Mouse (Mus musculus): Measurements from ENCODE around the gene Mto1. TPM values are rescaled to one million over a fixed set of nuclear protein-coding genes. Genes with fewer than 3 reads are reported as not detected.

The Mto1 gene
- 18.1 and 27.4 TPM in 2 replicates for polyA plus RNA-seq (2012; rRNA removed)

GRCm38 (mm10) chr9:78447973-78448873 is at the start of gene Mto1, which contains the start of gene Gm17324:
TSS of gene Mto1 (plus strand) at chr9:78448208.
TSS of gene Gm17324 (minus strand) at chr9:78448786.

DNA sequence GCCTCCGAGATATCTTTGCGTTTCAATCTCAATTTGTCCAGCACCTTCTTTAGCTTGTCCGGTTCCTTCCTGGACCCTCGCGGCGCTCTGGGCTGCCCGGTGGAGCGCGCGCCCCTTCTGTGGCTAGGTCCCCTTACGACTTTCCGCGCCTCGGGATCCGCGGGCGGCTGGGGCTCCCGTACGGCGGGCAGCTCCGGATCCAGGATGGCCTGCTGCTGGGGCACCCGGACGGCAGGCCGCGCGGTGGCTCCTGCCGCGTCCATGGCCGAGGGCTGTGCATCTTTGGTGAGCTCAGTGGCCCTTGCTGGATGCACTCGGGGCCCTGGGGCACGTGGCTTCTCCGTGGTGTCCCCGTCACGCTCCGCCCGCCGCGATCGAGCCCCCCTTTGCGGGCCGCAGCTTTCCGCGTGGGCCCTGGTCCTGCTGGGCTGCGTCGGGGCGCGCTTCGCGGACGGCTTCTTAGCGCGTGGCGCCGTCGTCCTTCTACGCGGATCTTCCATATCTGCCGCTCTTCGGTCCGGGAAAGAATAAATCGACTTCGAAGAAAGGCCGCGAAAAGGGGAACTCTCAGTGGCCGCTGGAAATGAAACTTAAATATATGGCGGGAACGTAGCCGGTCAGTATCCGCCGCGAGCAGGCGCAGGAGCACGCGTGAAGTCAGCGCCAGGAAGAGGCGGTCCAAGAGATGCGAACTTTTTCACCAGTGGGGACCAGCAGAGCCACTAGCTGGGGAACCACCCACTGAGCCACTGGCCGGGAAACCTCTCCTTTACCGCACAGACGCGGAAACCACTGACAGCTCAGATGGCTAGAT is 5.2 kb upstream of the Mto1 start, which contains the start of gene Cgas:
Gene Cgas (minus strand): TSS at position 659 of the 814 bp plus-strand sequence.

DNA sequence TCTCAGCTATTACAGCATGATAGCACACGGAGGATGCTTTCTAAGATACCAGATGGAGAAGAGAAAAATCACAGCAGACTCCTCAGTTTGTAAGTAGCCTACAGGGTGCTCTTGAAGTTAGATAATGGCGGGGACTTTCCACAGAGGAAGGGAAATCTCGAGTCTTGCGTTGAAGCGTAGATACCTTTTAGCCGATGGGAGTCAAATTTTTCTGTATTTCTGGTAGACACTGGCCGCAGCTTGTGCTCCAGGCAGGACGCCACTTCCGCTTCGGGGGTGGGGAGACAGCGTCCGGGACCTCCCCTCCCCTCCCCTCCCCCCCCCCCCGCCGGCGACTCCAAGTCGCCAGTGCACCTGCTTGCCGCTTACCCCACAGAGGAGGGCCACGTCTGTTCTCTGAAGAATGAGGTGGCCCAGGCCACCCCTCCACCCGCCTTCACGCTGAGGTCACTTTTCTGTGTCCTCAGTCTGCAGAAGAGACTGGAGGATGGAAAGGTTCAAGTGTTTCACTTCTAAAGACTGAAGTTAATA is 40.9 kb downstream of the Mto1 start, which contains the start of gene Eef1a1:
Gene Eef1a1 (minus strand): TSS at position 262 of the 531 bp plus-strand sequence.

Other genes starting within 250 kb of the Mto1 start
- gene Gsta1, start 217.6 kb upstream of the Mto1 start, polyA plus RNA-seq (2012; rRNA removed) = not detected in 2 replicates
- not detected in 2 replicates for gene Gm3776, start 191.1 kb upstream of the Mto1 start, polyA plus RNA-seq (2012; rRNA removed)
- gene Gm10639, start 158.3 kb upstream of the Mto1 start, polyA plus RNA-seq (2012; rRNA removed) = not detected in 2 replicates
- 1.5 and 3.4 TPM in 2 replicates for gene Omt2a, start 133.4 kb upstream of the Mto1 start, polyA plus RNA-seq (2012; rRNA removed)
- 2.8 and 4.2 TPM in 2 replicates for gene Omt2b, start 120.6 kb upstream of the Mto1 start, polyA plus RNA-seq (2012; rRNA removed)
- 2.2 and 2.6 TPM in 2 replicates for gene Gsta2, start 92.4 kb upstream of the Mto1 start, polyA plus RNA-seq (2012; rRNA removed)
- gene Dppa5a, start 80.0 kb upstream of the Mto1 start, polyA plus RNA-seq (2012; rRNA removed) = 3.1 and 4.8 TPM in 2 replicates
- 6.8 and 7.6 TPM in 2 replicates for gene Ooep, start 69.5 kb upstream of the Mto1 start, polyA plus RNA-seq (2012; rRNA removed)
- gene Ddx43, start 52.4 kb upstream of the Mto1 start, polyA plus RNA-seq (2012; rRNA removed) = 0.07 TPM in 1 of 2 replicates, not detected in the other
- 0.77 and 1.4 TPM in 2 replicates for gene Cgas, start 5.0 kb upstream of the Mto1 start, polyA plus RNA-seq (2012; rRNA removed)
- 0.21 and 0.71 TPM in 2 replicates for gene Gm17324, start 578 bp downstream of the Mto1 start, polyA plus RNA-seq (2012; rRNA removed)
- 2,344 and 3,976 TPM in 2 replicates for gene Eef1a1, start 40.9 kb downstream of the Mto1 start, polyA plus RNA-seq (2012; rRNA removed)
- gene Slc17a5, start 139.8 kb downstream of the Mto1 start, polyA plus RNA-seq (2012; rRNA removed) = 8.0 TPM in 2 replicates
- 0.87 and 2.8 TPM in 2 replicates for gene Cd109, start 167.3 kb downstream of the Mto1 start, polyA plus RNA-seq (2012; rRNA removed)

All from ovary, adult 2 months (tissue).